Mouse (Mus musculus): ENCODE measurements at regions not wholly inside any gene's neighbourhood (a gene's known extent, or its start where the extent isn't known, plus 50 kb on each side); places are given as distances from the start of the nearest gene placed in this dataset.

GRCm38 (mm10) chr6:99786977-99787376 lies 60.8 kb upstream of the Prok2 start:
- 80% methylated on average over 7 of the region's 7 CpGs for WGBS
- ATAC-seq (ENCODE audit: insufficient number of reproducible peaks, insufficient read depth, low FRiP score, low read depth) = no peak
- no peak overlapping the region for H3K9ac ChIP-seq (replicated peaks; ENCODE audit: low read depth, low read length)
- H3K27ac ChIP-seq (ENCODE audit: low read length) = no peak overlapping the region
- no peaks in the 10 kb centered on the region for H3K36me3 ChIP-seq (ENCODE audit: control insufficient read depth, insufficient read depth, low read length)
- no peak overlapping the region for H3K4me2 ChIP-seq (replicated peaks; ENCODE audit: low read depth, low read length)
- no peaks in the 10 kb centered on the region for H3K9me3 ChIP-seq (ENCODE audit: control insufficient read depth, low read depth, low read length)
- no peaks in the 10 kb centered on the region for H3K4me1 ChIP-seq (ENCODE audit: control insufficient read depth, insufficient read depth, low read length)
- H3K4me3 ChIP-seq (ENCODE audit: low read depth, low read length) = no peak overlapping the region
- H3K27me3 ChIP-seq (ENCODE audit: control insufficient read depth, insufficient read depth, low read length) = no peaks in the 10 kb centered on the region

GRCm38 (mm10) chr6:99785212-99785611 lies 59.0 kb upstream of the Prok2 start:
- no peak overlapping the region for H3K4me3 ChIP-seq (ENCODE audit: low read depth, low read length)
- H3K4me1 ChIP-seq (ENCODE audit: control insufficient read depth, insufficient read depth, low read length) = 0 out of 2 replicates have a peak, but pooled peaks cover 3% of the 10 kb centered on the region
- 79% methylated on average over 6 of the region's 6 CpGs for WGBS
- H3K36me3 ChIP-seq (ENCODE audit: control insufficient read depth, insufficient read depth, low read length) = no peaks in the 10 kb centered on the region
- ATAC-seq (ENCODE audit: insufficient number of reproducible peaks, insufficient read depth, low FRiP score, low read depth) = no peak
- H3K27me3 ChIP-seq (ENCODE audit: control insufficient read depth, insufficient read depth, low read length) = no peaks in the 10 kb centered on the region
- no peak overlapping the region for H3K9ac ChIP-seq (replicated peaks; ENCODE audit: low read depth, low read length)
- H3K27ac ChIP-seq (ENCODE audit: low read length) = no peak overlapping the region
- no peak overlapping the region for H3K4me2 ChIP-seq (replicated peaks; ENCODE audit: low read depth, low read length)
- H3K9me3 ChIP-seq (ENCODE audit: control insufficient read depth, low read depth, low read length) = no peaks in the 10 kb centered on the region

DNA sequence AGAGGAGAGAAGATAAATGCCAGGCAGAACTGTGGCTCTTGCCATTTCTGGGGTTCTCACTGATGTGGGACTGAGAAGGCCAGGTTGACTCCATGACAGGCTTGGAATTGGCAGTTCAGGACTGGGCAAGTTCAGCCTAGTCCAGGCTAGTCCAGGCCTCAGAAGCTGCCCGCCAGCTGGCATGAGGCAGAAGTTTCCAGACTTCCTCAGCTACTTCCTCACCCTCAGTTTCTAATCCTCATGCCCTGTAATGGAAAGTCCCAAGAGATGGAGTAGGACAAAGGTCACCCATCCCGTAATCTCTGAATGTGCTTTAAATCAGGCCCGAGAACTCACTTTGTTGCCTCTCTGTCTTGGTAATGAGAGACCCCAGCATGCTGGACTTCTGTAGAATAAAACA lies 58.6 kb upstream of the Prok2 start:
- no peak for ATAC-seq (ENCODE audit: insufficient number of reproducible peaks, insufficient read depth, low FRiP score, low read depth)
- Histone ChIP-seq H3K4me2 (replicated peaks; ENCODE audit: low read depth, low read length) (no peak overlapping the region), H3K4me1 (ENCODE audit: control insufficient read depth, insufficient read depth, low read length) (0 out of 2 replicates have a peak, but pooled peaks cover 3% of the 10 kb centered on the region), H3K27me3 (ENCODE audit: control insufficient read depth, insufficient read depth, low read length) (no peaks in the 10 kb centered on the region), H3K27ac (ENCODE audit: low read length) (no peak overlapping the region), H3K4me3 (ENCODE audit: low read depth, low read length) (no peak overlapping the region), H3K36me3 (ENCODE audit: control insufficient read depth, insufficient read depth, low read length) (no peaks in the 10 kb centered on the region), H3K9ac (replicated peaks; ENCODE audit: low read depth, low read length) (no peak overlapping the region), H3K9me3 (ENCODE audit: control insufficient read depth, low read depth, low read length) (no peaks in the 10 kb centered on the region)
- 79% methylated on average over 3 of the region's 3 CpGs for WGBS

GRCm38 (mm10) chr6:99784285-99784684 lies 58.1 kb upstream of the Prok2 start:
- no peak for ATAC-seq (ENCODE audit: insufficient number of reproducible peaks, insufficient read depth, low FRiP score, low read depth)
- no peak overlapping the region for H3K9ac ChIP-seq (replicated peaks; ENCODE audit: low read depth, low read length)
- no peaks in the 10 kb centered on the region for H3K27me3 ChIP-seq (ENCODE audit: control insufficient read depth, insufficient read depth, low read length)
- 0 out of 2 replicates have a peak, but pooled peaks cover 3% of the 10 kb centered on the region for H3K4me1 ChIP-seq (ENCODE audit: control insufficient read depth, insufficient read depth, low read length)
- H3K36me3 ChIP-seq (ENCODE audit: control insufficient read depth, insufficient read depth, low read length) = no peaks in the 10 kb centered on the region
- H3K9me3 ChIP-seq (ENCODE audit: control insufficient read depth, low read depth, low read length) = no peaks in the 10 kb centered on the region
- H3K4me2 ChIP-seq (replicated peaks; ENCODE audit: low read depth, low read length) = no peak overlapping the region
- no peak overlapping the region for H3K27ac ChIP-seq (ENCODE audit: low read length)
- H3K4me3 ChIP-seq (ENCODE audit: low read depth, low read length) = no peak overlapping the region
- WGBS = 77% methylated on average over 8 of the region's 8 CpGs

DNA sequence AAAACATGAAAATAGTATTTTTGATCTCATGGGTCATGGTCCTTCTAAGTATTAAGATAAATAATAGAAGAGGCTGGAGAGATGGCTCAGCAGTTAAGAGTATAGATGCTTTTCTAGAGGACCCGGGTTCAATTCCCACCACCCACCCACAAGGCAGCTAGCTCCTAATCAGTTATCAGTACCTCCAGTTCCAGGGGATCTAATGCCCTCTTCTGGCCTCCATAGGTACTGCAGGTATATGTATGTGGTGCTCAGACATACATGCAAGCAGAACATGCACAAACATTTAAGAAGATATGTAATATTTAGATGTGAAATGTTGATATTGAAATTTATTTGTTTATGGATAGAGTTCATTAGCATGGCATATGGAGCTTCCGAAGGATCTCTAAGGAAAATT lies 56.8 kb upstream of the Prok2 start:
- Histone ChIP-seq H3K27me3 (ENCODE audit: control insufficient read depth, insufficient read depth, low read length) (no peaks in the 10 kb centered on the region), H3K4me2 (replicated peaks; ENCODE audit: low read depth, low read length) (no peak overlapping the region), H3K4me3 (ENCODE audit: low read depth, low read length) (no peak overlapping the region), H3K36me3 (ENCODE audit: control insufficient read depth, insufficient read depth, low read length) (no peaks in the 10 kb centered on the region), H3K27ac (ENCODE audit: low read length) (no peak overlapping the region), H3K9me3 (ENCODE audit: control insufficient read depth, low read depth, low read length) (no peaks in the 10 kb centered on the region), H3K9ac (replicated peaks; ENCODE audit: low read depth, low read length) (no peak overlapping the region), H3K4me1 (ENCODE audit: control insufficient read depth, insufficient read depth, low read length) (0 out of 2 replicates have a peak, but pooled peaks cover 3% of the 10 kb centered on the region)
- 73% methylated on average over 2 of the region's 2 CpGs for WGBS
- ATAC-seq (ENCODE audit: insufficient number of reproducible peaks, insufficient read depth, low FRiP score, low read depth) = no peak
